Mouse (Mus musculus) kidney, adult 8-10 months (tissue): ENCODE measurements around the gene Gm48552.
A peak's percentile ranks its signal among the peaks of the same experiment; 100 is the strongest.

Source experiments
- DNase-seq, 2 experiments: peaks; one replicate each; pipeline ENCODE4 v3.0.0; 2022

Gene Gm48552

DNA sequence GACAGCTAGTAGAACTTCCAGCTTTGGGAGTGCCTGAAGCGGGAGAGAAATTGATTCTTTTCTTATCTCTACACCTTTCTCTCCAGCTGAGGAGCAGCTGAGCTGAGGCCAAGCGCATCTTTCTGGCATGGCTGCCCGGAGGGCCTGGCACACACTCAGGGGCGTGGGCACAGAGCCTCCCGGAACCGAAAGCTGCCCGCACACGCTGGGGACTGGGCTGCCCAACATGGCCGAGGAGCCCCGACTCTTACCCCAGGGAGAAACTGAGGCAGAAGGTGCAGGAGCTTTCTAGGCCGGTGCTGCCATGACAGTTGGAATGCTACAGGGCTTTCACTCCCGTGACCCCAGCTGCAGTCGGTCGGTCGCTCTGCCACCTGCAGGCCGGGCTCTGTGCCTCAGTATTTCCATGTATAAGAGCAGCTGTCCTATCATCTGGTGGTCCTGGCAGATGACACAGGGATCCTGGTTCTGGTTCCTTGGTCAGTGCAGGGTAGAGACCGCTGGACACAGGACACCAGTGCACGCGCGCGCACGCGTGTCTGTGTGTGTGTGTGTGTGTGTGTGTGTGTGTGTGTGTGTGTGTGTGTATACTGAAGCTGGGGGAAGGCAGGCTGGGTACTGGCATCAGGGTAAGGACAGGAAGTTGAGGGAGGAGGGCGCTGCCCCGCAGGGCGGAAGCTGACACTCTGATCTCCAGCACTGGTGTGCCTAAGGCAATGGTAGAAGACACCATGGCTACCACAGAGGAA, 44.9 kb downstream of the Gm48552 start:
- peak in 1 of 2 experiments; percentile 44 for DNase-seq

DNA sequence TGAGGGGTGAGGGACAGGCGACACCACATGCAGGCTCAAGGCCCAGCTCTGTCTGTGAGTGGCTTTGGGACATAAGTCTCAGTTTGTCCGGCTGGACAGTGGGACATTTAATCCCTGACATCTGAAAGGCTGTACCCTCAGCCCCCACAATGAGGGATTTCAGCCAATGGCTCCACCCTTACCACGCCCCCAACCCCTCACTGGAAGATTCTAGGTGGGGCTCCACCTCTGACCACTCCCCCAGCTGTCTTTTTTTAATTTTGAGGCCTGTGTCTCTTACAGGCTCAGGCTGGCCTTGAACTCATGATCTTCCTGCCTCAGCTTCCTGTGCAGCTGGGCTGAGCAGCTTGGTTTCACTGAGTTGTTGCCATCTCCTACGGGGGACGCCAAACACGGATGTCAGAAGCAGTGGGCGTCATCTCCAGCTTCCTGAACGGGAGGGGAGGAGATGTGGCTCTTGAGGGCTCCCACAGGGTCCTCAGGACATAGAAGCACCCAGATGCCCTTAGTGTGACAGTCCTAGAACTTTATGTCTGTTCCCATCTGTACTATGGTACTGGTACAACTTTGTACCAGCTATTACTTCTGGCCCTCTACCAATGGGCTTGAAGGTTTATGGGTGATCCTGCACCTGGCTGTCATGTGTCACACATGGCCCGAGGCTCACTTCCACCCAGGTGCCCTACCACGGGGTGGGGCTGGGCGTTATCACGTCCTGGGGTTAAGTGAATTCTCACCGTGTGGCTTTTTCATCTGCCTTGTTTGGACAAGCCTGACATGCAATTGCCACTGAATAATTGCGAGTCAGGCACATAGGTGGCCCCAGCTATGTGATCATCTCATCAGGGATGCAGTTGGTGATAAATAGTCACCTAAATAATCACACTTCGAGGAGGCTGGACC, 45.8 kb downstream of the Gm48552 start:
- DNase-seq, result no peak

DNA sequence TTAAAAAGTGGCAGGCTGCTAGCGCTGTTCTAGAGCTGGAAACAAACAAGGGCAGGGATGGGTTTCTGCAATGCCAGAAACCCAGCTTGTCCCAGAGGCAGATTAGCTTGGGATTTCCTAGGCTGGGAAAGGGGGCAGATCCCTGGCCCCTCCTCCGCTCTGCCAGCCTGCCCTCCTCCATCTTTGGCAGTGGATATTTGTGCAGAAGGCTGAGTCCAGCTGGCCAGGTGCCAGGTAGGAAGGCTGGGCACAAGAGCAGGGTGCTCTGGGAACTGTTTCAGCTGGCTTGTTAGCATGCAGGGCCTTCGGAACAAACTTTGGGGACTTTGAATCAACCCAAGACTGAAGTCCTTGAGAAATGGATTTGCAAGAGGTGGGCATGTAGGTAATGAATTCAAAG, 46.6 kb downstream of the Gm48552 start:
- DNase-seq, result peak; percentile 93
